Mouse (Mus musculus) CD4-positive, CD25-positive, alpha-beta regulatory T cell, adult 4 months (primary cell): ENCODE measurements around the gene 1110008L16Rik. TPM values are rescaled to one million over a fixed set of nuclear protein-coding genes. Genes with fewer than 3 reads are reported as not detected.
"Not testable (repeated sequence)": the region's sequence is repeated elsewhere in the genome, so short reads cannot be mapped to it uniquely, and the experiment has no call there.

Experiments
- ATAC-seq: one replicate; pipeline ENCODE4 v1.8.0; 2017
- polyA plus RNA-seq, 2 experiments: library from polyadenylated mRNA; unstranded; fragments of 100-300 nt; shearing (Covaris generic); gene quantifications; one replicate each; pipeline ENCODE4 v1.2.1; 2017

Gene 1110008L16Rik
- polyA plus RNA-seq, 2 experiments from 2014 or later = 7.2 to 11.9 TPM

GRCm38 (mm10) chr12:55343045-55343444 is 43.7 kb downstream of the 1110008L16Rik start:
- ATAC-seq = not testable (repeated sequence)

DNA sequence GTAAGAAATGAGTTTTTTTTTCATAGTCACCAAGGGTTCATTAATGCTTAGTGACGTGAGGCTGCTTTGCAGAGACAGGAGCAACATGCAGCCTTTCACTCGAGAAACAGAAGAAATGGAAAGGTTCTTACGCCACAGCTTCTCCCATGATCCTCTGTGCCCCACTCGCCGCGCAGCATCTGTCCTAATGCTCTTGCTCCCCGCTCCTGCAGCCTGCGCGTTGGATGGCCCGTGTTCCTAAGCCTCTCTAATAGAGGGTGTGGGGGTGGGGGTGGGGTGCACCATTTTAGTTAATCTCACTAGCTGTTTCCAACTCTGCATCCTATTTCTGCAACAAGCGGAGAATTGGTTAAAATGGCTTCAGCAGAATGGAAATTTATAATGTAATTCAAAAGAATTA is 44.6 kb downstream of the 1110008L16Rik start:
- ATAC-seq = no peak

GRCm38 (mm10) chr12:55344583-55344982 is 45.2 kb downstream of the 1110008L16Rik start:
- ATAC-seq = no peak

DNA sequence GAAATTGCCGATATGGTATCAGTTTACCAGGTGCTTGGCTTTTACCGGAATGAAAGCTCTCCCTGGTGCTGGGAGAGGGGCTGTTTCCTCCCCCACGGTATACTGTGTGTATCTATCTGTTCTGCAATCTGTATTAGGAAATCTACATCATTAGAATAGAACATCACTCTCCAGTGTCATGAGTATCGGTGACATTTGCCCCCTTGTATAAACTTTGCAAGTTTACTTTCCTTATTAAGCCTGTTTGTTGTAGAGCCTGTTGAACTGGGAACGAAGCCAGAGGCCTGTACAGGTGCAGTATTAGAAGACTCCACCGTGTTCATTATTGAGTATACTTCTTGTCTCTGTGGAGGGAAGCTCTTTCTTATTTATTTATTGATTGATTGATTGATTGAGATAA is 54.0 kb downstream of the 1110008L16Rik start:
- no peak for ATAC-seq

DNA sequence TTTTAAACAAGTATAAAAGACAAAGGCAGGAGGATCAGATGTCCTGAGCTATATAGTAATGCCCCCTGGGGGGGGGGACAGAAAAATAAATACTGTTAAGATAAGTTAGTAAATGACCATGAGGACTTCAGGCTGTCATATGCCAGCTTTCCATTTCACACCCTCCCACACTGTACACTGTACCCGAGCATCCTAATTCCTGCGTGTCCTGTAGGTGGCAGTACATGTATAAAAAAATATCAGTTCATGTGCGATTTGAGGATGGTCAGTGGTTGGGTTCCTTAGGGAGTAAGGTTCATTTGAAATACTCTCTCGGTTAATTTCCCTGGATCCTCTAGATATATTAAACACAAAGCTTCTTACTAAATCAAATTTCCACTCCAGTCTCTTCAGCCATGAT is 55.5 kb downstream of the 1110008L16Rik start:
- peak; percentile 86 for ATAC-seq

DNA sequence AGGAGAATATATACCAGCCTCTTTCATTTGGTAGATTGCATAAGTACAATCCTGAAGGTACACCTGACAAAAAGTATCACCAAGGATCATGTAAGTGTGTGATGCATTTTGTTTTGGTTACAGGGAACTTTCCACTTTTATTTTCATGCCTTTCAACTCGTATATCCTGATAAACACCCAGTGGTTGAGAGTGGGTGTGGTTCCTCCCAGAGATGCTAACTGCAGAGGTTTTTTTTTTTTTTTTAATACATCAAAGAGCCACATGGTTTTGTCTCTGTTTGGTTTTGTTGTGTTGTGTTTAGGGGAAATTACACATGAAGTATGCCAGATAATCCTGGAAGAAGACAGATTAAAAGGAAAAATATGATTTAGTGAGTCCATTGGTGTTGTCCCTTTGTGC is 57.9 kb downstream of the 1110008L16Rik start:
- no peak for ATAC-seq

DNA sequence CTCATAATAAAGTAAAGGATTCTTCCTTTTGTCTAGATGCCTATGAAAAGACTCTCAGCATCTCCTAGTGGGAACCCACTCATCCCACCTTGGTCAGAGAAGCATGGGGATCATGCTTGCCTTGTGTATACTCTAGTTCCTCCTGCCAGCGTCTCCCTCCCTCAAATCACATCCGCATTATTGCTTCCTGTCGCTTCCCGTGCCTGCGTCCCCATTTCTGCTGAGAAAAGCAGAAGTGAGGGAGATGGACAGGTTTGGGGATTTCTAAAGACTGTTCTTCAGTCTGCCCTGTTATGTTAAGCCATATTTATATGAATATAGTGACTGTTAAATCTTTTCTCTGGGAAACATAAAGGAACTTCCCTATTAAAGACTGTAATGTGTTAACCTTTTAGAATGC is 61.6 kb downstream of the 1110008L16Rik start:
- ATAC-seq = no peak

DNA sequence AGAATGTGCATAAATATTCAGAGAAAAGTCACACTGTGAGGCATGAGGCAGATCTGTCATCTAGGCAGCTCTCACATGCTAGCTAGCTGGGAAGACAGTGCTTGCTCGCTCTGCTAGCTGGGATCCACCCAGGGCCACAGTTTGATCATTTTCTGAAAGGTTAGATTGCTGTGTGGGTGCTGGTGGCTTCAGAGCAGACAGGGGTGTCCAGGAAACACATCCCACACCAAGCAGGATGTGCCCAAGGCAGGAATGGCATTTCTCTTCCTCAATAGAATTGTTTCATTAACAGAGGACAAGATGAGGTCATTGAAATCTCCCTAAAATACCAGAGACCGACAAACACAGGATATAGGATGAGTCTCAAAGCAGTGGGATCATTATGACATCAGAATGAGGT is 65.7 kb downstream of the 1110008L16Rik start:
- ATAC-seq = no peak

DNA sequence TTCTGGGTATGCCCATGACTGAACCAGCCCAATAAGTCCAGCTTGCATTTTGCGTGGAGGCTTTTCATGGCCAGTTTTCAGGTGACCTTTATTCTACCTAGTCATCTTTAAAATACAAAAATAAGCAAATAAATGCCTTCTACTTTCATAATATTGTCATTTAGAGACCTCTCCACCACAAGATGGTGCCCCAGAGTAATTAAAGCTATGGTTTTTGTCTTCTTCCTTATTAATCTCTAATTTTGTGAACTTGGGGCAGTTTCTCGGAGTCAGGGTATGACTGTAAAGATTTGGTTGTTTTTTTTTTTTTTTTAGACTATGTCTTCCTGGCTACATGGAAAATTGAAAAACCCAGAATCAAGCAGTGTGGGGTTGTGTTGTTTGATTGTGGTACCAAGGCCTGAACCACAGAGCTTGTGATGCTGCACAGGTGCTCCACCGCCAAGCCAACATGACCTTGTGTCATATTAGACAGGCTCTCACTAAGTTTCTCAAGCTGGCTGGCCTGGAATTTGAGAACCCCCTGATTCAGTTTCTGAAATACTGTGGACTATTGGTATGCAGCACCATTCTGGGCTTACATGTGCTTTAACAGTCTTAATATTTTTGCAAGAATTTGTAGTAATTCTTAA is 73.2 kb downstream of the 1110008L16Rik start:
- peak; percentile 75 for ATAC-seq

- no peak for ATAC-seq
These were observed 77.7 kb downstream of the 1110008L16Rik start for GRCm38 (mm10) chr12:55376956-55377609.

DNA sequence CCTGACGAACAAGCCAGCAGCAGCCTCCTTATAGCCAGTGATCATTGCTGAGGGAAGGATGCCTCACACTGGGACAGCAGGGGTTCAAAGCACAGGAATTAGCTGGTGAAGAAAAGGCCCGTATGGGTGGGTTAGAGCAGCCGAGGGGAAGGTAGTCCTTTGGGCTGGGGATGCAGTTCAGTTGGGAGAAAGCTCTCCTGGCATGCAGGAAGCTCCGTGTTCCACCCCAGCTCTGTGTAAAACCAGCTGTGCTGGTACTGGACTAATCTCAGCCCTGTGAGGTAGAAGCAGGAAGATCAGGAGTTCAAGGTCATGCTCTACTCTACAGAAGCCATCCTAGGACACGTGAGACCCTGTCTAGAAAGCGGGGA is 78.2 kb downstream of the 1110008L16Rik start:
- ATAC-seq = no peak

- no peak for ATAC-seq
These were observed 84.8 kb downstream of the 1110008L16Rik start, which contains the start of gene Psma6 for GRCm38 (mm10) chr12:55384023-55384749. Psma6 (plus strand) TSS chr12:55384222.

DNA sequence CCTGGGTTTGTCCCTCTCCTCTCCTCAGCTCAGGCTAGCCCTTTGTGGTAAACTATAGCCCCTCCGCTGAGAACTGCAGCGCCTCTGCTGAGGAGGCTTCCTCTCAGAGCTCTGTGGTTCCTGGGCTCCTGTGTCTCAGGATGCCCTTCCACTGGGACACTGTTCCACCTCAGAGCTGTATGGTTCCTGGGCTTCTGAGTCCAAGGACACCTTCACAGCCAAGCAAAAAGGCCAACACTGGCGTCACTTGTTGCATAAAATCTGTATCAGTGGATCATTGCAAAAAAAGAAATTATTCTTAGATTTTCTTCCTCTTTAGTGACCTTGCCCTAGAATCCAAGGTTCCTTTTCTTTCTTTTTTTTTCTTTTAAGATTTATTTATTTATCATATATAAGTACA is 85.4 kb downstream of the 1110008L16Rik start:
- ATAC-seq = no peak

- no peak for ATAC-seq
These were observed 86.6 kb downstream of the 1110008L16Rik start for GRCm38 (mm10) chr12:55385931-55386330.

DNA sequence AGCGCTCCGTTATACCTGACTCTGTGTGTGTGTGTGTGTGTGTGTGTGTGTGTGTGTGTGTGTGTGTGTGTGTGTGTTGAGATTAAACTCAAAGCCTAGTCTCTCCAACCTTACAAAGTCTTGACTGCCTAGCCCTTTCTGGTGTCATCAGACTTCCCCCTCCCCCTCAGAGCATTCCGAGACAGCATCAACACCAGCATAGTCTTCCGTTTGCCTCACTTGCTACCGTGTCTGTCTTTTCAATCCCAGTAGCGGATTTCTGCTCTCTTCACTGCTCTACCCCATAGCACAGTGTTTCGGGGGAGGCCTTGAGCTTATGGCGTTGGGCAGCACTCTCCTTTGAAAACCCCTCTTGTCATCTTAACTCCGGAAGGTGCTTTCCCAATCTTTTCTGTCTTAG is 87.1 kb downstream of the 1110008L16Rik start:
- peak; percentile 21 for ATAC-seq

DNA sequence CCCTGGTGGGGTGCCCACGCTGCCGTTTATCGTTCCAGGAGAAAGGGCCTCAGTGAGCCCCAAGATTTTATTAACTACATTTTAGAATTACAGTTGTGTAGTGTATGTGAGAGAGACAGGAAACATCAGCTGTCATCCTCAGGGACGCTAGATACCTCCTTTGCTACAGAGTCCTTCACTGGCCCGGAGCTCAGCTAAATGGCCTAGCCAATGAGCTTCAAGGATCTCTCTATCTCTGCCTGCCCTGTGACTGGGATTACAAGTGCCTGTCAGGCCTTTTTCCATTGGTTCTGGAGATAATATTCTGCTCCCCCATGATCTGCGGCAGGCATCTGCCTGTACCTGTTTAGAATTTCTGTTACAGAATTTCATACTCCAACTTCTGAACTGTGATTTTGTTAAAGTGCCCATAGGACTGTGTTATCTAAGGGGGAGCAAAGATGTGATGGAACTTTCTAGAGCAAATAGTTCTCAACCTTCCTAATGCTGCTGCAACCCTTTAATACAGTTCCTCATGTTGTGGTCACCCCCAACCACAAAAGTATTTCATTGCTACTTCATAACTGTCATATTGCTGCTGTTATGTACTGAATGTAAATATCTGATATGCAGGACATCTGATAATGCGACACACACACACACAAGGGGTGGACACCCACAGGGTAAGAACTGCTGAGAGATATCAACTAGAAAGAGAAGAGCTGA is 87.9 kb downstream of the 1110008L16Rik start:
- no peak for ATAC-seq

DNA sequence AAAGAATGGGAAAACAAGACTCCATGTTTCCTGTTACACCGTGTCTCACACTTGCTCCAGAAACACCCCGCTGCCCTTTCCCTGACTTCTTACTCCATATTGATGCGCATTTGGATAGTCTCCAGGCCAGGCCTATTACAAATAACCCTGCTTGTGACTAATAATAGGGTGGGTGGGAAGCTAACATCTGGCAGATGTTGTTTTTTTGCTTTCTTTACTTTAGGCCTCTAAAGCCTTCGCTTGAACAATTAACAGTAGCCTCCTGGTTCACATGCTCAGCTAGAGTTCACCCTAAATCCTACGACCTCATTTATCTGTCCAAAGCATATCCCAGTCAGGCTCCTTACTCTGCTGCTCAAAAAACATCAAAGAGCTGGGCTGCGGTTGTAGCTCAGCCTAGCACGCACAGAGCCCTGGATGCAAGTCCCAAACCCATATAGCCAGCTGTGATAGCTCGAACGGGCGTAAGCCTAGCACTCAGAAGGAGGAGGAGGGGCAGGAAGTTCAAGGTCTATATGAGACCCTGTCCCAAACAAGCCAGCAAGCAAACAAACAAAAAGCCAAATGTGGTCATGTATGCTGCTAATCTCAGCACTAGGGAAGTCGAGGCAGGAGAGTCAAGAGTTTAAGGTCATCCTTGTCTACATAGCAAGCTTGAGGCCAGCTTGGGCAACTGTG is 88.5 kb downstream of the 1110008L16Rik start:
- ATAC-seq = peak; percentile 46

GRCm38 (mm10) chr12:55388478-55388877 is 89.1 kb downstream of the 1110008L16Rik start:
- peak; percentile 45 for ATAC-seq

GRCm38 (mm10) chr12:55389132-55390081 is 90.0 kb downstream of the 1110008L16Rik start:
- peak; percentile 52 for ATAC-seq

DNA sequence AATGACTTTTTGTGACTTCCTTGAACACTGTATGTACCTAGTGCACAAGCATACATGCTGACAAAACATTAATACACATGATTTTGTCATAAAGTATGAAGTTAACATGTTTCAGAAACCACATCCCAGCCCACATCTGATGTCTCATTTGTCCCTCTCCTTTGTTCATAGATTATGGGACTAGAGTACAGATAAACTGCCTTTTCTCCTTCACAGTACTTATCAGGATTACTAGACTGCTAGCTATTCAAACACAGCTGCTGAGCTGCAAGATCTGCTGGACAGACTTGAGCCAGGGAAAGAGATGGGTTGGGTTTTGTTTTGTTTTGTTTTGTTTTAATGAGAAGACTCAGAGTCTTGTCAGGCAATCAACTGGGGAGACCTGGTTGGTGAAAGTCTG is 92.7 kb downstream of the 1110008L16Rik start:
- no peak for ATAC-seq
